Mouse (Mus musculus) stomach, postnatal 0 days (tissue): ENCODE data around the gene Dhx34. TPM values are rescaled to one million over a fixed set of nuclear protein-coding genes. Genes with fewer than 3 reads are reported as not detected.
"Not testable (repeated sequence)": the region's sequence is repeated elsewhere in the genome, so short reads cannot be mapped to it uniquely, and the experiment has no call there.

Experiments used
- ATAC-seq: fragments of 200-750 bp; cut with Nextera tagmentation; 2 replicates; pipeline ENCODE4 v1.8.0; 2017; ENCODE audit not compliant: low FRiP score, low TSS enrichment
- DNase-seq: peaks from one replicate; pipeline ENCODE4 v3.0.0-alpha.2; 2016; ENCODE audit warnings: low spot score
- H3K27ac ChIP-seq: fragments of 300-500 bp; sonication (generic); replicated peaks from 2 replicates; pipeline ENCODE4 v1.5.1; 2014; ENCODE audit warnings: mild to moderate bottlenecking, control low read depth
- H3K27me3 ChIP-seq: fragments of 300-500 bp; sonication (generic); 2 replicates; pipeline ENCODE4 v1.6.1; 2014; ENCODE audit warnings: low read length; ENCODE audit not compliant: control insufficient read depth, insufficient read depth
- H3K36me3 ChIP-seq: fragments of 300-500 bp; sonication (generic); 2 replicates; pipeline ENCODE4 v1.6.1; 2014; ENCODE audit warnings: low read length, mixed read lengths; ENCODE audit not compliant: control insufficient read depth, insufficient read depth
- H3K4me1 ChIP-seq: fragments of 300-500 bp; sonication (generic); replicated peaks from 2 replicates; pipeline ENCODE4 v1.6.1; 2014; ENCODE audit warnings: antibody characterized with exemption; ENCODE audit not compliant: control insufficient read depth, insufficient read depth
- H3K4me2 ChIP-seq: fragments of 300-500 bp; sonication (generic); replicated peaks from 2 replicates; pipeline ENCODE4 v1.6.1; 2014; ENCODE audit warnings: low read depth, mild to moderate bottlenecking, control low read depth, moderate library complexity
- H3K4me3 ChIP-seq: fragments of 300-500 bp; sonication (generic); 2 replicates; pipeline ENCODE4 v1.5.1; 2014; ENCODE audit warnings: low read depth, low read length, control low read depth
- H3K9ac ChIP-seq: fragments of 300-500 bp; sonication (generic); 2 replicates; pipeline ENCODE4 v1.6.1; 2014; ENCODE audit warnings: mild to moderate bottlenecking, low read length, control low read depth, mixed read lengths
- H3K9me3 ChIP-seq: fragments of 300-500 bp; sonication (generic); 2 replicates; pipeline ENCODE4 v1.6.1; 2016; ENCODE audit warnings: low read length; ENCODE audit not compliant: control insufficient read depth
- CTCF ChIP-seq: IDR thresholded peaks from 2 replicates; pipeline ENCODE4 v1.5.1; 2016; ENCODE audit warnings: antibody characterized with exemption, low read depth, mild to moderate bottlenecking, moderate library complexity
- EP300 ChIP-seq: optimal IDR thresholded peaks from 2 replicates; pipeline ENCODE3; 2016; ENCODE audit warnings: antibody characterized with exemption
- WGBS: fragments of 180-500 bp; shearing (Covaris S2); extraction: QIAGEN DNeasy Blood & Tissue Kit; methylation state at CpG from one replicate; pipeline ENCODE4 v1.1.7; 2014; 5-methylcytosine and 5-hydroxymethylcytosine counted together
- polyA plus RNA-seq: library from polyadenylated mRNA; unstranded; fragments of >200 nt; fragmentation: Nextera tagmentation; extraction: Ambion mirVana; gene quantifications from 2 replicates; pipeline ENCODE4 v1.2.1, GENCODE M21; 2015

Gene Dhx34
- 6.9 and 7.9 TPM in 2 replicates for polyA plus RNA-seq

GRCm38 (mm10) chr7:16221582-16222272, at the start of gene Dhx34:
Gene Dhx34, minus strand, starts transcription at chr7:16222037.
- ATAC-seq = peak; percentile 96
- peak within 1 kb of the TSS; percentile 80 for H3K27ac ChIP-seq
- 1% methylated on average over 34 of the region's 34 CpGs for WGBS

GRCm38 (mm10) chr7:16271139-16271538, 49.3 kb upstream of the Dhx34 start:
- no peak overlapping the region for H3K9ac ChIP-seq
- ATAC-seq = no peak
- 72% methylated on average over 1 of the region's 1 CpGs for WGBS

More at GRCm38 (mm10) chr7:16221582-16222272, at the start of gene Dhx34:
- peak within 1 kb of the TSS; percentile 79 for H3K9ac ChIP-seq
- no peaks in the 10 kb centered on the region for H3K27me3 ChIP-seq
- H3K9me3 ChIP-seq = no peaks in the 10 kb centered on the region
- peak; percentile 96 for DNase-seq
- TF ChIP-seq CTCF = peak; percentile 68
- TF ChIP-seq EP300 = no peak
- H3K4me1 ChIP-seq = peaks cover 2% of the 10 kb centered on the region; the same call in 1 of the 2 replicates
- peak within 1 kb of the TSS; percentile 71 for H3K4me3 ChIP-seq
- H3K36me3 ChIP-seq = no peaks in the 10 kb centered on the region
- H3K4me2 ChIP-seq = peak within 1 kb of the TSS; percentile 75

GRCm38 (mm10) chr7:16266593-16266992, 44.8 kb upstream of the Dhx34 start:
- not testable (repeated sequence) for H3K36me3 ChIP-seq, DNase-seq, ATAC-seq, H3K9ac ChIP-seq, H3K4me3 ChIP-seq, H3K4me1 ChIP-seq, H3K27me3 ChIP-seq, H3K9me3 ChIP-seq, H3K27ac ChIP-seq, H3K4me2 ChIP-seq
- WGBS = 77% methylated on average over 7 of the region's 7 CpGs

More at GRCm38 (mm10) chr7:16271139-16271538, 49.3 kb upstream of the Dhx34 start:
- H3K9me3 ChIP-seq = no peaks in the 10 kb centered on the region
- H3K27ac ChIP-seq = no peak overlapping the region
- TF ChIP-seq EP300 (no peak), CTCF (no peak)
- peaks cover 11% of the 10 kb centered on the region for H3K36me3 ChIP-seq
- no peak for DNase-seq
- H3K27me3 ChIP-seq = no peaks in the 10 kb centered on the region
- H3K4me1 ChIP-seq = 0 out of 2 replicates have a peak, but pooled peaks cover 3% of the 10 kb centered on the region
- H3K4me3 ChIP-seq = no peak overlapping the region
- H3K4me2 ChIP-seq = no peak overlapping the region

GRCm38 (mm10) chr7:16265856-16266255, 44.0 kb upstream of the Dhx34 start:
- ATAC-seq (no peak), DNase-seq (no peak)
- WGBS = 84% methylated on average over 11 of the region's 11 CpGs
- Histone ChIP-seq H3K27ac (no peak overlapping the region), H3K4me1 (no peaks in the 10 kb centered on the region), H3K36me3 (no peaks in the 10 kb centered on the region), H3K9ac (no peak overlapping the region), H3K4me3 (no peak overlapping the region), H3K27me3 (no peaks in the 10 kb centered on the region), H3K4me2 (no peak overlapping the region), H3K9me3 (no peaks in the 10 kb centered on the region)
- TF ChIP-seq CTCF (no peak), EP300 (no peak)

- no peaks in the 10 kb centered on the region for H3K9me3 ChIP-seq
- 81% methylated on average over 5 of the region's 5 CpGs for WGBS
- H3K4me3 ChIP-seq = no peak overlapping the region
- no peaks in the 10 kb centered on the region for H3K36me3 ChIP-seq
- no peak for ATAC-seq
- H3K4me2 ChIP-seq = no peak overlapping the region
- no peak for DNase-seq
- H3K9ac ChIP-seq = no peak overlapping the region
- TF ChIP-seq CTCF = no peak
- TF ChIP-seq EP300 = no peak
- no peaks in the 10 kb centered on the region for H3K27me3 ChIP-seq
- no peaks in the 10 kb centered on the region for H3K4me1 ChIP-seq
- H3K27ac ChIP-seq = no peak overlapping the region
Measured at GRCm38 (mm10) chr7:16263843-16264242, 42.0 kb upstream of the Dhx34 start.

GRCm38 (mm10) chr7:16263015-16263787, 41.4 kb upstream of the Dhx34 start:
- H3K4me2 ChIP-seq = no peak overlapping the region
- TF ChIP-seq CTCF (peak; percentile 85), EP300 (no peak)
- no peak overlapping the region for H3K27ac ChIP-seq
- DNase-seq (peak; percentile 74), ATAC-seq (no peak)
- H3K36me3 ChIP-seq = no peaks in the 10 kb centered on the region
- 28% methylated on average over 8 of the region's 8 CpGs for WGBS
- no peaks in the 10 kb centered on the region for H3K9me3 ChIP-seq
- H3K4me3 ChIP-seq = no peak overlapping the region
- H3K27me3 ChIP-seq = no peaks in the 10 kb centered on the region
- no peaks in the 10 kb centered on the region for H3K4me1 ChIP-seq
- H3K9ac ChIP-seq = no peak overlapping the region
